Mouse (Mus musculus) kidney, adult 11 months (tissue): ENCODE data around the gene Galnt16.

Source experiments
- DNase-seq: peaks from one replicate; pipeline ENCODE4 v3.0.0; 2022

Galnt16 gene

GRCm38 (mm10) chr12:80517977-80518376 is at the start of gene Galnt16:
Galnt16 (plus strand) TSS chr12:80518277.
- DNase-seq: no peak

GRCm38 (mm10) chr12:80470206-80470605 is 47.9 kb upstream of the Galnt16 start:
- no peak for DNase-seq

GRCm38 (mm10) chr12:80471926-80472325 is 46.2 kb upstream of the Galnt16 start:
- DNase-seq: no peak

- no peak for DNase-seq
Observed at GRCm38 (mm10) chr12:80473731-80474130, 44.3 kb upstream of the Galnt16 start.

- no peak for DNase-seq
Observed at GRCm38 (mm10) chr12:80479986-80480385, 38.1 kb upstream of the Galnt16 start.

- DNase-seq: no peak
Observed at GRCm38 (mm10) chr12:80483397-80483796, 34.7 kb upstream of the Galnt16 start.

GRCm38 (mm10) chr12:80493311-80493710 is 24.8 kb upstream of the Galnt16 start:
- no peak for DNase-seq

GRCm38 (mm10) chr12:80495691-80496090 is 22.4 kb upstream of the Galnt16 start:
- DNase-seq: no peak

GRCm38 (mm10) chr12:80498356-80498755 is 19.7 kb upstream of the Galnt16 start:
- DNase-seq: no peak

GRCm38 (mm10) chr12:80500506-80500905 is 17.6 kb upstream of the Galnt16 start:
- DNase-seq: no peak

- no peak for DNase-seq
Observed at GRCm38 (mm10) chr12:80504718-80505117, 13.4 kb upstream of the Galnt16 start.

GRCm38 (mm10) chr12:80507041-80507745 is 10.9 kb upstream of the Galnt16 start:
- DNase-seq: peak; percentile 28

- DNase-seq: no peak
Observed at GRCm38 (mm10) chr12:80518393-80518756, 298 bp downstream of the Galnt16 start.

- no peak for DNase-seq
Observed at GRCm38 (mm10) chr12:80518757-80519620, 912 bp downstream of the Galnt16 start.

GRCm38 (mm10) chr12:80519621-80520332 is 1.7 kb downstream of the Galnt16 start:
- no peak for DNase-seq

- no peak for DNase-seq
Observed at GRCm38 (mm10) chr12:80522006-80522405, 3.9 kb downstream of the Galnt16 start.

- no peak for DNase-seq
Observed at GRCm38 (mm10) chr12:80524276-80524921, 6.3 kb downstream of the Galnt16 start.

- no peak for DNase-seq
Observed at GRCm38 (mm10) chr12:80525513-80525912, 7.4 kb downstream of the Galnt16 start.

GRCm38 (mm10) chr12:80526511-80526910 is 8.4 kb downstream of the Galnt16 start:
- DNase-seq: no peak

GRCm38 (mm10) chr12:80527727-80528389 is 9.8 kb downstream of the Galnt16 start:
- no peak for DNase-seq

GRCm38 (mm10) chr12:80530052-80530451 is 12.0 kb downstream of the Galnt16 start:
- DNase-seq: no peak

- DNase-seq: no peak
Observed at GRCm38 (mm10) chr12:80530630-80531029, 12.6 kb downstream of the Galnt16 start.
